Mouse (Mus musculus) thymus, adult 18-20 months (tissue): Measurements from ENCODE around the gene Dok4.
"Not testable (repeated sequence)": the region's sequence is repeated elsewhere in the genome, so short reads cannot be mapped to it uniquely, and the experiment has no call there.

Source experiments
- DNase-seq, 2 experiments: peaks; one replicate each; pipeline ENCODE4 v3.0.0; 2022; ENCODE audit warnings: mixed read lengths in 2 of 2

The Dok4 gene

DNA sequence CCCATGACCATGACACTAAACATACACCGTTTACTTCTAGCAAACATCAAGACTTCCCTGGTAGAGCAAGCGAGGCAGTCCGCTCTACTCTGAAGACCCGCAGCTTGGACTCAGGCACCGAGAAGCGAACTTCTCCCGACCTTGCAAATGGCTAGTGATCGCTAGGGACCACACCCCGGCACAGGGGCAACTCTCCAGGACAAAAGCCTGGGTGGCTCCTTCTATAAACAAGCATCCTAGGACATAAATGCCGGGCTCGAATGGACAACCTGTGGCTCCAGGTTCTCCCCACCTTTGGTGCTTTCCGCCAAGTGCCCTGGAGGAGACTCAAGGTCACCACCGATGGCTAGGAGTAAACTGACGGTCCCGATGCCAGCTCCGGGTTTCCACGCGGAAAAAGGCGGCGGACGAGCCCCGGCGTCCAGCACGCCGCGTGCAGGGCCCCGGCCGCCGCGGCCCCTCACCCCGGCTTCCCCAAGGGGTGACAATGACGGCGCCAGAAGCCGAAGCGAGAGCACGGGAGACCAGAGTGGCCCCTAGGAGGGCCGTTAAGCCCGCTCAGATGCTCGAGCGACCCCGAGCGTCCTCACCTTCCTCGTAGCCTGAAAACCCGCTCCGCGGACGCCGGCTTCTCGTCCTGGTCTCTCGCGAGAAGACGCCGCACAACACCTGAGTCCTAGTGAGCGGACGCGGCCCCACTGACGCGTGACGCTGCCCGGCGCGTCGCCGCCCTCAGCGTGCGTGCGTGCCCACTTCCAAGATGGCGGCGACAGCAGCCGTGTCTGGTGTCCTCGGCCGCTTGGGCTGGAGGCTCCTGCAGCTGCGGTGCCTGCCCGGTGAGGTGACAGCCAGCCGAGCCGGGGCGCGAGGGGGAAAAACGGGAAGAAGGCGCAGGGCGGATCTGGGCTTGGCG, 38.2 kb downstream of the Dok4 start, which contains the start of the genes Coq9 and Ciapin1:
Coq9 (plus strand) TSS at position 660 of the 913 bp plus-strand sequence.
Ciapin1 (minus strand) TSS at position 697 of the 913 bp plus-strand sequence.
- peak; percentile 93 to 95 for DNase-seq

DNA sequence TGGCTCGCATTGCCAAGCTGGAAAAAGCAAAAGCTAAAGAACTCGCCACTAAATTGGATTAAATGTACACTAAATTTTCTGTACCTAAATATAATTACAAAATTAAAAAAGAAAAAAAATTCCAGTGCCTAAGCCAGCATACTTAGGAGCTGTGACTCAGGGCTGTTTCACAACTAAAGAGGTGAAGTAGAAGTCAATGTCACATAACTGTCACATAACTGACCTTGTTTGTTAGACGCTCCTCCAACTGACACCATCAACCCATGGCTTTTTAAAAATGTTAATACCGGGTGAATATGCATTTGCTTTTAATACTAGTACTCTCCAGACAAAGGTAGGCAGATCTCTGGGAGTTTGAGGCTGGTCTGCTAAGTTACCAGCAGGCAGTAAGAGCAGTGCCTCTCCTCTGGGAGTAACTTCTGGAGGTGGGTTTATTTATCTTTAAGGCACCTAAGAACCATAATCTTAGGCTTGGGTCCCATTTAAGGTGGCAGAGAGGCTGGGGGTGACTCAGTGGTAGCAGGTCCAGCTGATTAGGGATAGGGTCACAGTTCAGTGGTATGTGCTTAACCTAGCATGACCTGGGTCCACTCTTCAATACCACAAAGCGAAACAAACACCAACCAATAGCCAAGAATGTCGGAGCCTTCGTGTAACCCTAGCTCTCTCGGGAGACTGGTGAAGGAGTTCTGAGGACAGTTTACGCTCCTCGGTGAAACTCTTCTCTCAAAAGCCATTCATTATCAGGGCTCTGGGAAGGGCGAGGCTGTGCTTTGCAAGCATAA, 39.5 kb downstream of the Dok4 start:
- DNase-seq = no peak

DNA sequence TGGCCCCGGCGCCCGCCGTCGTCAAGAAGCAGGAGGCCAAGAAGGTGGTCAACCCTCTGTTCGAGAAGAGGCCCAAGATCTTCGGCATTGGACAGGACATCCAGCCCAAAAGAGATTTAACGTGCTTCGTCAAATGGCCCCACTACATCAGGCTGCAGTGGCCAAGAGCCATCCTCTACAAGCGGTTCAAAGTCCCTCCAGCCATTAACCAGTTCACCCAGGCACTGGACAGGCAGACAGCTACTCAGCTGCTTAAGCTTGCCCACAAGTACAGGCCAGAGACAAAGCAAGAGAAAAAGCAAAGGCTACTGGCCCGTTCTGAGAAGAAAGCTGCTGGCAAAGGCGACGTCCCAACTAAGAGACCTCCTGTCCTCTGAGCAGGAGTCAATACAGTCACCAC, 40.4 kb downstream of the Dok4 start:
- not testable (repeated sequence) for DNase-seq

DNA sequence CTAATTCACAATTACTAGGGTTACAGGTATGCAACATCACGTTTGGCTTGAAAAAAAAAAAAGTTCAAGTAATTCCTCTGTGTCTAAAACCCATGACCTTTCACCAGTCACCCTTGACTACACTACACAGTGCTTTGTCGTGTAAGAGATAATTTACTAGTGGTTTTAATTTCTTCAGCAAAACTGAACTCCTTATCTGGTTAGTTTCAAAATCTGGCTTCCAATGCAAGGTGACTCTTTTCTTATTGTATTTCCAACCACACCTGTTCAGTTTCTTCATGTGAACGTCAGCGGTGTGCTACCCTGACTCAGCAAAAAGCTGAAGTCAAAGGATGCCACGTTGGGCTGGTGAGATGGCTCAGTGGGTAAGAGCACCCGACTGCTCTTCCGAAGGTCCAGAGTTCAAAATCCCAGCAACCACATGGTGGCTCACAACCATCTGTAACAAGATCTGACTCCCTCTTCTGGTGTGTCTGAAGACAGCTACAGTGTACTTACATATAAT, 42.2 kb downstream of the Dok4 start:
- not testable (repeated sequence) for DNase-seq

DNA sequence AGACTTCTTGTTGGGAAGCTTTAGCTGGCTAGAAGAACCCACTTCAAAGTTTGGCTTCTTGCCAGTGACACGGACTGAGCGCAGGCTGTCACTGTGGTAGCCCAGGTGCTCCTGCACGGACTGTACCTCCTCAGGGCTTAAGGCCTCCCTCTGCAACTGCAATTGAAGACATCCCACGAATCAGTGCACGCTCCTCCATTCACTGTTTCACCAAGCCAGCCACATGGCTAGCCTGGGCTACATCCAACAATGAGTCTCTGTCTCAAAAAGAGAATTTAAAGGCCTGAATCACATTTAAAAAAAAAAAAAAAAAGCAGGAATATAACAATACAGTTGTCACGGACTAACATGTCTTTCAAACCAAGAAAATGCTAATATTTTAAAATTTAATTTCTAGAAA, 47.8 kb downstream of the Dok4 start:
- DNase-seq = no peak

DNA sequence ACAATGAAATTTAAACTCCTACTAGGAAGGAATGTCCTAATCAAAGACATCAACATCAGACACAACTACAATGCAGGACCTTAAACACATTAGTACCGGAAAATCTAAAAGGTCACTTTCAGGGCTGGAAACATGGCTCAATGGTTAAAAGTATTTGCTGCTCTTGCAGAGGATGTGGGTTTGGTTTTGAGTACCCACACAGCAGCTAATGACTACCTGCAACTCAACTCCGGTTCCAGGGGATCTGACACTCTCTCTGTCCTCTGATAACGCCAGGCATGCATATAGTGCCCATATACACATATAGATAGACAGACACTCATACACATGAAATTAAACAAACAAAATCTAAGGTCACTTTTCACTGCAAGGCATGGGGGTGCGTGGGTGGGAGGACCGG, 49.9 kb downstream of the Dok4 start:
- DNase-seq = no peak

DNA sequence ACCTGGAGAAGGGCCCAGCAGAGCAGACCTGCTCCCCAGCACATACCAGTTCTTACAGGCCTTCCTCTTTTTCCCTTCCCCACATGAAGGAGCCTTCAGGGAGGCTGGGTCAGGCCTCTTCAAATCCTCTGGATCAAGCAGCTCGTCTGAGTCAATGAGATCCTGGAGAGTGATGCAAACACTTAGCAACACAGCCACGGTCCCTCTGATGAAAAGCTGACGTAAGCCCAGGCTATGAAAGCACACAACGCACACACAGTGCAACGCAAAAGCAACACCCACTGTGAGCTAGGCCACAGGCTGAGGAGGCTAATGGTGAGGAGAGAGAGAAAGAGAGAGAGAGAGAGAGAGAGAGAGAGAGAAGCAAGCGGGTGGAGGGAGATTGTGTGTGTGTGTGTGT, 51.0 kb downstream of the Dok4 start:
- no peak for DNase-seq

DNA sequence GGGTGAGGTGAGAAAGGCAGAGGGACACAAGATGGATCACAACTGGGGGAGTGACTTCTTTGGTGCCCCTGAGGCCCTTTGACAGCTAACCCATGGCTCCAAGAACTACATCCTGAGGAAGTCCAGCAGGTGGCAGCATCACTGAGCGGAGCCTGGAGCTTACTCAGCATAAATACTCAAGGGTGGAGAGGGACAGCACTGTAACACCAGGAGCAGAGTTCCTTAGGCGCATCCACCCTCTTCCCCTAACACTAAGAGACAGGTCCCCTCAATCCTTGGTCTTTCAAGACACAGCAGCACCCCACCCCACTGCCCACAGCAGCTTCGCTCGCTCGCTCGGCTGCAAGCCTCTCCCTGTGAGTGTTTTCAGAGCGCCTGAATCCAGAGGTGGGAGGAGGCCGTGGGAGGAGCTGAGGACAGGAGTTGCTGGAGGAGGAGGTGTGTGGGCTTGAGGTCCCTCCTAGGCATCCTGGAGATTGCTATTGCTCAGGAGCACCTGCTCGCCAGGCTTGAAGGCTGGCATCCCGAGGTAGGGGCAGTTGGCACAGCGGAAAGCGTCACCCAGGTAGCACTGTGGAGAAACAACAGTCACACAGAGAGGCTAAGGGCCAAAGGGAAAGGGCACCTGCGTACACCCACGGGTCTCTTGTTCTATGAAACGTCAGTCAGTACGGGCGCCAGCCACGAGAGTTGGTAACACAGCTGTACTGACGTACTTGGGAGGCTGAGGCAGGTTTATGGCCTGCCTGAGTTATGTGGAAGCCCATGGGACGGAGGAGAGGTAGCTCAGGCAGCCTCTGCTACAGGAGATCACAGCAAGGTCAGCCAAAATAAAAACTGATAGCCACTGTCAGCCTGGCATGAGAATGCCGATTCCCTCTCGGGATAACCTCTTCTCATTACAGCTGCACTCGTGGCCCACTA, 53.2 kb downstream of the Dok4 start:
- peak; percentile 18 to 31 for DNase-seq

DNA sequence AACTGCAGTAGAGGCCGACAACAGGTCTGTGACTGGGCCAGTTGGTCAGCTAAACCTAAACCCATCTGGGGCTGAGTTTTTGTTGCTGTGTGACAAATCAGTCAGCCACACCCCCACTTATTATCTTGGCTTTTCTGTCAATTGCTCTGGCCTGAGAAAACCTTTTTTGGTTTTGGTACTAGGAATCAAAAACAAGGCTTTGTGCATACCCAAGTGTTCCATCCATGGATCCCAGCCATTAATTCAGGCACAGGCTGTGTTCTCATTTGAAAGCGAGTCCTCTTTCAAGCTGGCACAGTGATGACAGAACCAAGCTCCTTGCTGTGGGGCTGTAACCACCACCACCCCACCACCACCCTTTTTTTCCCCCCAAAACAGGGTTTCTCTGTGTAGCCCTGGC, 54.7 kb downstream of the Dok4 start:
- DNase-seq = no peak

DNA sequence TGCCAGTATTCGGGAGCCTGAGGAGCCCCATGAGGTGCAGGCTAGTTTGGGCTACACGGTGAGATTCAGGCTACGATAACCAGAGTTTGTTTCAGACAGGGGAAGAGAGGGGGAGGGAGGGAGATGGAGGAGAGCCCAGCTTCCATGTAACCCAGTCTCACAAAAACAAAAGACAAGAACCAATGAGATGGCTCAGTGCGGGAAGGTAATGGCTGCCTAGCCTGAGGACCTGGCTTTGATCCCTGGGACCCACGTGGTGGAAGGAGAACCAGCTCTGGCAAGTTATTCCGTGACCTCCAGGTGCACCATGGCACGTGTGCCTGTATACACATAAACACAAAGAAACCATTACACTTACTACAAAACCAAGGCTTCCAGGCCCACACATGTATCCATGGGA, 55.6 kb downstream of the Dok4 start:
- no peak for DNase-seq

DNA sequence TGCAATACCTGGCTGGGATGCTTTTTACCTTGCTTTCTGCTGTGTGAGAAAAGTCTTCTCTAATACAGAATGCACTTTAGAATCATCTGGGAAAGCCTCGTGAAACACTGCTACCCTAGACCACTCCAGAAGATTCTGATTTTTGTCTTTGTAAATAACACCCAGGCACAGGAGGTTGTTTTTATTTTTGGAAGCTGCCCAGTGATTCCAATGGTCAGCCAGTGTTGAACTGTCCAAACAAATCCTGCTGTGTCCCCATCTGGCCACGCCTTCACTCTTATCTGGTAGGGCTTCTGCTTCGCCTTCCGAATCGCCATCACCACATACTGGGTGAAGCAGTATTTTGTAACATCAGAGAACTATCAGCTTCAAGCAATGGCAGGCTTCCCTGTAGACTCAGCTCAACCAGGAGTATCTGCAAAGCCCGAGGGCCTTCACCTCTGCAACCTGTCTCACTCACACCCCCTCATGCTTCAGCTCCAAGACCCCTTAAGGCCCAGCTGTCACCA, 56.4 kb downstream of the Dok4 start:
- no peak for DNase-seq

DNA sequence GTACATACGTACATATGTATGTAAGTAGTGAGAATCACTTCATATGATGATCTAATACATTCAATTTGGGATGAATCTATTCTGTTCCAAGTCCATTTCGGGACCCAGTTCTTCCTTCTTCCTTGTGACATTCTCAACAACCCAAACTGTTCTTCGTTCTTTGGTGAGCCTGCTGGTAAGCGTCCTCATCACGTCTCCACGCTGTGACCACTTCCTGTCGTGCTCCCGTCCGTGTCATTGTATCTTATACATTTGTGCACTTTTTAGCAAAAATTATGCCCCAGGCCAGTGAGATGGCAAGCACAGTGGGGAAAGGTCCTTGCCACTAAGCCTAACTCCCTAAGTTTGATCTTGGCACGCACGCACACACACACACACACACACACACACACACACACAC, 58.2 kb downstream of the Dok4 start:
- no peak for DNase-seq

DNA sequence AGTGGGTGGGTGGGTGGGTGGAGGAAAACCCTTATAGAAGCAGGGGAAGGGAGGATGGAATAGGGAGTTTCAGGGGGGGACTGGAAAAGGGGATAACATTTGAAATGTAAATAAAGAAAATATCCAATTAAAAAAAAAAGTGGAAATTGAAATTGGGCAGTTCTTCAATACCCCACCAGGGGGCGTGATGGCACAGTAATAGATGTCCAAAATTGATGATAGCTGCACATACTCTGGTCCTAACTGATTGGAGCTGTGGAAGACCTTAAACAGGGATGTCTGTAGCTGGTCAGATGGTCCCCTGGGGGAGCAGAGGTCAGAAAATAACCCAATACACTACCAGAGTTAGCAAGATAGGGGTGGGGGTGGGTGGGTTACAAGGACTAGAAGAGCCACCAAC, 61.6 kb downstream of the Dok4 start:
- no peak for DNase-seq
